Mouse (Mus musculus) heart, postnatal 0 days (tissue): ENCODE measurements around the gene Gm2a. TPM values are rescaled to one million over a fixed set of nuclear protein-coding genes. Genes with fewer than 3 reads are reported as not detected.

Experiments used
- ATAC-seq: fragments of 200-750 bp; cut with Nextera tagmentation; 2 replicates; pipeline ENCODE4 v1.8.0; 2017; ENCODE audit warnings: low read depth, moderate number of reproducible peaks, moderate library complexity; ENCODE audit not compliant: insufficient read depth
- DNase-seq: peaks from one replicate; pipeline ENCODE4 v3.0.0-alpha.2; 2016; ENCODE audit warnings: low spot score
- H3K27ac ChIP-seq: fragments of 300-500 bp; sonication (generic); 2 replicates; pipeline ENCODE4 v1.5.1; 2014; ENCODE audit warnings: low read depth, mild to moderate bottlenecking
- H3K27me3 ChIP-seq: fragments of 300-500 bp; sonication (generic); 2 replicates; pipeline ENCODE4 v1.6.1; 2014; ENCODE audit warnings: low read length, mixed read lengths; ENCODE audit not compliant: control insufficient read depth, insufficient read depth
- H3K36me3 ChIP-seq: fragments of 300-500 bp; sonication (generic); replicated peaks from 2 replicates; pipeline ENCODE4 v1.6.1; 2014; ENCODE audit warnings: low read length, mixed read lengths; ENCODE audit not compliant: control insufficient read depth, insufficient read depth
- H3K4me1 ChIP-seq: fragments of 300-500 bp; sonication (generic); 2 replicates; pipeline ENCODE4 v1.6.1; 2014; ENCODE audit warnings: antibody characterized with exemption; ENCODE audit not compliant: control insufficient read depth, insufficient read depth
- H3K4me2 ChIP-seq: fragments of 300-500 bp; sonication (generic); 2 replicates; pipeline ENCODE4 v1.6.1; 2014; ENCODE audit warnings: low read depth, mild to moderate bottlenecking, low read length, moderate library complexity
- H3K4me3 ChIP-seq: fragments of 300-500 bp; sonication (generic); 2 replicates; pipeline ENCODE4 v1.5.1; 2014; ENCODE audit warnings: low read depth, low read length
- H3K9ac ChIP-seq: fragments of 300-500 bp; sonication (generic); replicated peaks from 2 replicates; pipeline ENCODE4 v1.6.1; 2014; ENCODE audit warnings: low read depth, low read length, mixed read lengths
- H3K9me3 ChIP-seq: fragments of 300-500 bp; sonication (generic); replicated peaks from 2 replicates; pipeline ENCODE4 v1.6.1; 2016; ENCODE audit warnings: low read length; ENCODE audit not compliant: control insufficient read depth
- CTCF ChIP-seq: IDR thresholded peaks from 2 replicates; pipeline ENCODE4 v1.5.1; 2016; ENCODE audit warnings: antibody characterized with exemption, control low read depth, low read depth
- EP300 ChIP-seq: IDR thresholded peaks from 2 replicates; pipeline ENCODE4 v1.6.1; 2016; ENCODE audit warnings: antibody characterized with exemption, low read depth
- WGBS: fragments of 180-500 bp; shearing (Covaris S2); extraction: QIAGEN DNeasy Blood & Tissue Kit; methylation state at CpG from one replicate; pipeline ENCODE4 v1.1.7; 2014; 5-methylcytosine and 5-hydroxymethylcytosine counted together
- polyA plus RNA-seq: library from polyadenylated mRNA; unstranded; fragments of >200 nt; fragmentation: Nextera tagmentation; extraction: Ambion mirVana; gene quantifications from 2 replicates; pipeline ENCODE4 v1.2.1, GENCODE M21; 2015
- total RNA-seq: library from RNA; depleted of rRNA; stranded (reverse); fragments of >200 nt; gene quantifications from 2 replicates; pipeline ENCODE4 v1.2.3, GENCODE M21; 2014; ENCODE audit warnings: low replicate concordance

The Gm2a gene
- total and polyA plus RNA-seq, 2 experiments from 2014 or later, result 17.2 to 26.9 TPM

- TF ChIP-seq CTCF, result no peak
- TF ChIP-seq EP300, result no peak
- ATAC-seq (no peak), DNase-seq (no peak)
- Histone ChIP-seq H3K27ac (no peak overlapping the region), H3K27me3 (no peaks in the 10 kb centered on the region), H3K4me3 (no peak overlapping the region), H3K9ac (no peak overlapping the region), H3K4me1 (no peaks in the 10 kb centered on the region), H3K4me2 (no peak overlapping the region), H3K9me3 (no peaks in the 10 kb centered on the region), H3K36me3 (no peaks in the 10 kb centered on the region)
- 57% methylated on average over 1 of the region's 1 CpGs for WGBS
These were observed 34.0 kb downstream of the Gm2a start for GRCm38 (mm10) chr11:55131946-55132345.

- H3K27me3 ChIP-seq, result no peaks in the 10 kb centered on the region
- no peak for TF ChIP-seq CTCF
- no peak for TF ChIP-seq EP300
- DNase-seq, result no peak
- no peak overlapping the region for H3K27ac ChIP-seq
- H3K4me3 ChIP-seq, result no peak overlapping the region
- no peaks in the 10 kb centered on the region for H3K36me3 ChIP-seq
- H3K9me3 ChIP-seq, result no peaks in the 10 kb centered on the region
- H3K4me2 ChIP-seq, result no peak overlapping the region
- H3K9ac ChIP-seq, result no peak overlapping the region
- WGBS, result 80% methylated on average over 1 of the region's 1 CpGs
- ATAC-seq, result no peak
- H3K4me1 ChIP-seq, result no peaks in the 10 kb centered on the region
These were observed 35.3 kb downstream of the Gm2a start for GRCm38 (mm10) chr11:55133204-55133603.

GRCm38 (mm10) chr11:55134407-55134806 is 36.5 kb downstream of the Gm2a start:
- Histone ChIP-seq H3K27me3 (no peaks in the 10 kb centered on the region), H3K4me1 (no peaks in the 10 kb centered on the region), H3K36me3 (no peaks in the 10 kb centered on the region), H3K27ac (no peak overlapping the region), H3K9ac (no peak overlapping the region), H3K4me2 (no peak overlapping the region), H3K4me3 (no peak overlapping the region), H3K9me3 (no peaks in the 10 kb centered on the region)
- no peak for TF ChIP-seq EP300
- TF ChIP-seq CTCF, result no peak
- no peak for DNase-seq
- WGBS, result 93% methylated on average over 1 of the region's 1 CpGs
- ATAC-seq, result no peak

- WGBS, result 86% methylated on average over 5 of the region's 5 CpGs
- H3K4me3 ChIP-seq, result no peak overlapping the region
- DNase-seq (no peak), ATAC-seq (no peak)
- H3K27me3 ChIP-seq, result no peaks in the 10 kb centered on the region
- no peak overlapping the region for H3K9ac ChIP-seq
- H3K27ac ChIP-seq, result no peak overlapping the region
- H3K4me1 ChIP-seq, result no peaks in the 10 kb centered on the region
- H3K36me3 ChIP-seq, result no peaks in the 10 kb centered on the region
- TF ChIP-seq EP300 (no peak), CTCF (no peak)
- no peaks in the 10 kb centered on the region for H3K9me3 ChIP-seq
- H3K4me2 ChIP-seq, result no peak overlapping the region
These were observed 37.0 kb downstream of the Gm2a start for GRCm38 (mm10) chr11:55134871-55135270.

- 67% methylated on average over 15 of the region's 15 CpGs for WGBS
- Histone ChIP-seq H3K27ac (no peak overlapping the region), H3K27me3 (no peaks in the 10 kb centered on the region), H3K4me1 (no peaks in the 10 kb centered on the region), H3K4me2 (no peak overlapping the region), H3K9me3 (no peaks in the 10 kb centered on the region), H3K9ac (no peak overlapping the region), H3K36me3 (no peaks in the 10 kb centered on the region), H3K4me3 (no peak overlapping the region)
- no peak for DNase-seq
- TF ChIP-seq CTCF (no peak), EP300 (no peak)
- ATAC-seq, result no peak
These were observed 39.0 kb downstream of the Gm2a start for GRCm38 (mm10) chr11:55136770-55137547.

- no peak for ATAC-seq
- Histone ChIP-seq H3K36me3 (no peaks in the 10 kb centered on the region), H3K4me1 (no peaks in the 10 kb centered on the region), H3K27ac (no peak overlapping the region), H3K27me3 (no peaks in the 10 kb centered on the region), H3K9me3 (no peaks in the 10 kb centered on the region), H3K4me2 (no peak overlapping the region), H3K9ac (no peak overlapping the region), H3K4me3 (no peak overlapping the region)
- TF ChIP-seq CTCF (no peak), EP300 (no peak)
- no peak for DNase-seq
These were observed 39.7 kb downstream of the Gm2a start for GRCm38 (mm10) chr11:55137646-55138045.
